Mouse (Mus musculus): ENCODE measurements around the gene Irgm2. TPM values are rescaled to one million over a fixed set of nuclear protein-coding genes. Genes with fewer than 3 reads are reported as not detected.
"Not testable (repeated sequence)": the region's sequence is repeated elsewhere in the genome, so short reads cannot be mapped to it uniquely, and the experiment has no call there.

Irgm2 gene
- 0.60 and 0.75 TPM in 2 replicates for polyA plus RNA-seq (2015; fragmentation: Nextera tagmentation; extraction: Ambion mirVana)

GRCm38 (mm10) chr11:58199229-58200037 is at the start of gene Irgm2, which contains the start of gene Igtp:
Gene Irgm2, plus strand, starts transcription at chr11:58199618.
Gene Igtp, plus strand, starts transcription at chr11:58199556.
- ATAC-seq; H3K27ac ChIP-seq (ENCODE audit: low read length); H3K36me3 ChIP-seq (ENCODE audit: control insufficient read depth, insufficient read depth); H3K4me1 ChIP-seq (replicated peaks; ENCODE audit: control insufficient read depth, insufficient read depth, low read length); H3K9me3 ChIP-seq (ENCODE audit: control insufficient read depth, low read length); H3K27me3 ChIP-seq (replicated peaks; ENCODE audit: control insufficient read depth, insufficient read depth, low read length): not testable (repeated sequence)
- Histone ChIP-seq H3K9ac (replicated peaks; ENCODE audit: low read depth, low read length) (peak within 1 kb of the TSS; percentile 35), H3K4me3 (replicated peaks; ENCODE audit: low read length) (peak within 1 kb of the TSS; percentile 45), H3K4me2 (ENCODE audit: low read length) (peak within 1 kb of the TSS; percentile 70)
- WGBS, result 8% methylated on average over 14 of the region's 15 CpGs

- no peaks in the 10 kb centered on the region for H3K9me3 ChIP-seq (ENCODE audit: control insufficient read depth, low read length)
- no peaks in the 10 kb centered on the region for H3K27me3 ChIP-seq (replicated peaks; ENCODE audit: control insufficient read depth, insufficient read depth, low read length)
- H3K4me3 ChIP-seq (replicated peaks; ENCODE audit: low read length), result no peak overlapping the region
- no peak overlapping the region for H3K9ac ChIP-seq (replicated peaks; ENCODE audit: low read depth, low read length)
- 95% methylated on average over 9 of the region's 9 CpGs for WGBS
- no peak for ATAC-seq
- no peaks in the 10 kb centered on the region for H3K4me1 ChIP-seq (replicated peaks; ENCODE audit: control insufficient read depth, insufficient read depth, low read length)
- no peak overlapping the region for H3K27ac ChIP-seq (ENCODE audit: low read length)
- H3K36me3 ChIP-seq (ENCODE audit: control insufficient read depth, insufficient read depth), result peaks cover 32% of the 10 kb centered on the region
- no peak overlapping the region for H3K4me2 ChIP-seq (ENCODE audit: low read length)
Measured at GRCm38 (mm10) chr11:58155458-58155857, 44.0 kb upstream of the Irgm2 start.

GRCm38 (mm10) chr11:58156871-58157270 is 42.5 kb upstream of the Irgm2 start:
- WGBS, result 87% methylated on average over 3 of the region's 3 CpGs
- no peak overlapping the region for H3K9ac ChIP-seq (replicated peaks; ENCODE audit: low read depth, low read length)
- H3K4me1 ChIP-seq (replicated peaks; ENCODE audit: control insufficient read depth, insufficient read depth, low read length), result no peaks in the 10 kb centered on the region
- no peak overlapping the region for H3K4me3 ChIP-seq (replicated peaks; ENCODE audit: low read length)
- H3K27ac ChIP-seq (ENCODE audit: low read length), result no peak overlapping the region
- H3K36me3 ChIP-seq (ENCODE audit: control insufficient read depth, insufficient read depth), result peaks cover 22% of the 10 kb centered on the region
- ATAC-seq, result no peak
- H3K27me3 ChIP-seq (replicated peaks; ENCODE audit: control insufficient read depth, insufficient read depth, low read length), result no peaks in the 10 kb centered on the region
- H3K9me3 ChIP-seq (ENCODE audit: control insufficient read depth, low read length), result no peaks in the 10 kb centered on the region
- H3K4me2 ChIP-seq (ENCODE audit: low read length), result no peak overlapping the region

GRCm38 (mm10) chr11:58165072-58165471 is 34.3 kb upstream of the Irgm2 start:
- Histone ChIP-seq H3K27ac (ENCODE audit: low read length) (no peak overlapping the region), H3K27me3 (replicated peaks; ENCODE audit: control insufficient read depth, insufficient read depth, low read length) (no peaks in the 10 kb centered on the region), H3K9ac (replicated peaks; ENCODE audit: low read depth, low read length) (no peak overlapping the region), H3K4me3 (replicated peaks; ENCODE audit: low read length) (no peak overlapping the region), H3K9me3 (ENCODE audit: control insufficient read depth, low read length) (no peaks in the 10 kb centered on the region), H3K4me1 (replicated peaks; ENCODE audit: control insufficient read depth, insufficient read depth, low read length) (peaks cover 4% of the 10 kb centered on the region), H3K36me3 (ENCODE audit: control insufficient read depth, insufficient read depth) (peaks cover 19% of the 10 kb centered on the region), H3K4me2 (ENCODE audit: low read length) (no peak overlapping the region)
- ATAC-seq, result no peak
- 94% methylated on average over 2 of the region's 2 CpGs for WGBS

GRCm38 (mm10) chr11:58167822-58168166 is 31.6 kb upstream of the Irgm2 start:
- no peaks in the 10 kb centered on the region for H3K27me3 ChIP-seq (replicated peaks; ENCODE audit: control insufficient read depth, insufficient read depth, low read length)
- H3K27ac ChIP-seq (ENCODE audit: low read length), result no peak overlapping the region
- H3K4me3 ChIP-seq (replicated peaks; ENCODE audit: low read length), result peak overlapping the region; percentile 80
- peak overlapping the region; percentile 69 for H3K4me2 ChIP-seq (ENCODE audit: low read length)
- no peaks in the 10 kb centered on the region for H3K9me3 ChIP-seq (ENCODE audit: control insufficient read depth, low read length)
- H3K9ac ChIP-seq (replicated peaks; ENCODE audit: low read depth, low read length), result peak overlapping the region; percentile 85
- peaks cover 12% of the 10 kb centered on the region for H3K4me1 ChIP-seq (replicated peaks; ENCODE audit: control insufficient read depth, insufficient read depth, low read length)
- 0% methylated on average over 8 of the region's 8 CpGs for WGBS
- no peak for ATAC-seq
- peaks cover 13% of the 10 kb centered on the region for H3K36me3 ChIP-seq (ENCODE audit: control insufficient read depth, insufficient read depth)

DNA sequence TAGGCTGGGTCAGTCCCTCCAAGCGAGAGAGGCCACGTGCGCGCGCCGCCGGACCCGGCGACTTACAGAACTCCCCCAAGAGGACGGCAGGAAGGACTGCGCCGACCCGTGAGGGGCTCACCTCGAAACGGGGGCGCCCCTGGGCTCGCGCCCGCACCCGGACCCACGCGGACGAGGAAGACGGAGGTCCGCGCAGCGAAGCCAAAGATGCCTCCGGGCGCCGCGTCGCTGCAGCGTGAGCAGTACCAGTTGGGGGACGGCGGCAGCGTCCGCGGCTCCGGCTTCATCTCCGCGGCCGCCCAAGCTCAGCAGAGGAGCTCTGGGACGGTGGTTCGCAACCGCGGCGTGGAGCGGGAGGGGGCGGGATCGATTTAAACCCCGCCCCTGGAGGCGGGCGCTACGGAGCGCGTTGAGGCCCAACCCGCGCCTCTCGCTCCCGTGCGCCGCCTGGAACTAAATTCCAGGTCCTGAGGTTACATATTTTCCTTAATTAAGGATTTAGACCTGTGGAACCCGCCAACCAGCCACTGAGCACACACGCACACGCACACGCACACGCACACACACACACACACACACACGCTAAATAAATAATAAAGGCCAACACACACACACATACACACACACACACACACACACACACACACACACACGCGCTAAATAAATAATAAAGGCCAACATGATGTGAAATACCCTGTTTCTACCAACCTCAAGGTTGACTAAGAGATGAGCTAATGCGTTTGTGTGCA is 31.1 kb upstream of the Irgm2 start, which contains the start of gene Gemin5:
Gene Gemin5, minus strand, starts transcription at position 373 of the 749 bp plus-strand sequence.
- ATAC-seq, result peak; percentile 88
- peak within 1 kb of the TSS; percentile 69 for H3K4me2 ChIP-seq (ENCODE audit: low read length)
- under 1% methylated on average over 62 of the region's 71 CpGs for WGBS
- peaks cover 13% of the 10 kb centered on the region for H3K4me1 ChIP-seq (replicated peaks; ENCODE audit: control insufficient read depth, insufficient read depth, low read length)
- H3K36me3 ChIP-seq (ENCODE audit: control insufficient read depth, insufficient read depth), result peaks cover 13% of the 10 kb centered on the region
- 0 out of 2 replicates have a peak within 1 kb of the TSS, but pooled peaks have one; percentile 5 for H3K27ac ChIP-seq (ENCODE audit: low read length)
- peak within 1 kb of the TSS; percentile 80 for H3K4me3 ChIP-seq (replicated peaks; ENCODE audit: low read length)
- peak within 1 kb of the TSS; percentile 85 for H3K9ac ChIP-seq (replicated peaks; ENCODE audit: low read depth, low read length)
- H3K27me3 ChIP-seq (replicated peaks; ENCODE audit: control insufficient read depth, insufficient read depth, low read length), result no peaks in the 10 kb centered on the region
- H3K9me3 ChIP-seq (ENCODE audit: control insufficient read depth, low read length), result no peaks in the 10 kb centered on the region

DNA sequence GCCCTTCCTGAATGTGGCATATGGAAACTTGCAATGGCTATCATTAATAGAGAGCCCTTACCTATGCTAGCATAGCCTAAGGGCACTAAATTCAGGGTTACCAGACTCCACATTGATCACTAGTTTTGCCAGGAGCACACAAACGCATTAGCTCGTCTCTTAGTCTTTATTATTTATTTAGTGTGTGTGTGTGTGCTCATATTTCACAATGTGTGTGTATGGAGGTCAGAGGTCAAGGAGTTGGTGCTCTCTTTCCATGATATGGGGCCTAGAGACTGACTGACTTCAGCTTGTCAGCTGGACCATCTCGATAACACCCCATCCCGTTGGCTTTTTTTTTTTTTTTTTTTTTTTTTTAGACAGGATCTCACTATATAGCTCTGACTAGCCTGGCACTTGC is 29.8 kb upstream of the Irgm2 start:
- H3K27ac ChIP-seq (ENCODE audit: low read length), result no peak overlapping the region
- no peaks in the 10 kb centered on the region for H3K27me3 ChIP-seq (replicated peaks; ENCODE audit: control insufficient read depth, insufficient read depth, low read length)
- H3K9ac ChIP-seq (replicated peaks; ENCODE audit: low read depth, low read length), result no peak overlapping the region
- peaks cover 13% of the 10 kb centered on the region for H3K4me1 ChIP-seq (replicated peaks; ENCODE audit: control insufficient read depth, insufficient read depth, low read length)
- no peaks in the 10 kb centered on the region for H3K9me3 ChIP-seq (ENCODE audit: control insufficient read depth, low read length)
- ATAC-seq, result no peak
- H3K4me3 ChIP-seq (replicated peaks; ENCODE audit: low read length), result no peak overlapping the region
- 93% methylated on average over 4 of the region's 4 CpGs for WGBS
- H3K4me2 ChIP-seq (ENCODE audit: low read length), result no peak overlapping the region
- H3K36me3 ChIP-seq (ENCODE audit: control insufficient read depth, insufficient read depth), result peaks cover 13% of the 10 kb centered on the region

DNA sequence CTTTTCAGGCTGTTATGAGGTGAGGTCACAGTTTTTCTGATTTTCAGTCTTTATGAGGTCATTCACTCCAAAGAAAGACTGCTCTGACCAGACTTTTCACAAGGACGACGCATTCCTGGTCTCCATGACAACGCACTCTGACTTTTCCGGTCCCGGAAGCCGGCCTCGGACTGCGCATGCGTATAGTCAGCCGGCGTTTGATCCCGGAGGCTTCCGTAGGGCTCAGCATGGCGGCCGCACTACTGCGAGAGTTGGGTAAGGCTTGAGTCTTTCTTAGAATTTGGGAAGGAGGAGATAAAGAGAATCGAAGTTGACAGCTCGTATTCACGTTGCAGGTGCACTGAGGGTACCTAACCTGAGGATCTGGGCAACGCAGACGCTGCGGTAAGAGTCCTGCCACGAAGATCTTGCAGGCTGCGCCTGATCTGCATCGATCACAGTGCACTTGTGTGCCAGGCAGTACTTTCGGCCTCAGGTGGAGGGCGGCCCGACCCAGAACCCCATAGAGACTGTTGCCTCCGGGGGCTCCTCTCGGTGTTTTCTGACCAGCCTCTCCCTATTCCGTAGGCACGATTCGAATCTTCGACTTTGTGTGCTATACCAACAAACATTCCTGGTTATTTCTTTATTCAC is 27.8 kb upstream of the Irgm2 start, which contains the start of gene Mrpl22:
Gene Mrpl22, plus strand, starts transcription at position 203 of the 633 bp plus-strand sequence.
- Histone ChIP-seq H3K4me2 (ENCODE audit: low read length) (peak within 1 kb of the TSS; percentile 65), H3K9me3 (ENCODE audit: control insufficient read depth, low read length) (no peaks in the 10 kb centered on the region), H3K27ac (ENCODE audit: low read length) (peak within 1 kb of the TSS; percentile 56; the same call in 1 of the 2 replicates), H3K36me3 (ENCODE audit: control insufficient read depth, insufficient read depth) (peaks cover 13% of the 10 kb centered on the region; the same call in 1 of the 2 replicates), H3K4me3 (replicated peaks; ENCODE audit: low read length) (peak within 1 kb of the TSS; percentile 73), H3K27me3 (replicated peaks; ENCODE audit: control insufficient read depth, insufficient read depth, low read length) (no peaks in the 10 kb centered on the region), H3K4me1 (replicated peaks; ENCODE audit: control insufficient read depth, insufficient read depth, low read length) (peaks cover 13% of the 10 kb centered on the region), H3K9ac (replicated peaks; ENCODE audit: low read depth, low read length) (peak within 1 kb of the TSS; percentile 72)
- ATAC-seq, result peak; percentile 75
- WGBS, result under 1% methylated on average over 34 of the region's 34 CpGs

DNA sequence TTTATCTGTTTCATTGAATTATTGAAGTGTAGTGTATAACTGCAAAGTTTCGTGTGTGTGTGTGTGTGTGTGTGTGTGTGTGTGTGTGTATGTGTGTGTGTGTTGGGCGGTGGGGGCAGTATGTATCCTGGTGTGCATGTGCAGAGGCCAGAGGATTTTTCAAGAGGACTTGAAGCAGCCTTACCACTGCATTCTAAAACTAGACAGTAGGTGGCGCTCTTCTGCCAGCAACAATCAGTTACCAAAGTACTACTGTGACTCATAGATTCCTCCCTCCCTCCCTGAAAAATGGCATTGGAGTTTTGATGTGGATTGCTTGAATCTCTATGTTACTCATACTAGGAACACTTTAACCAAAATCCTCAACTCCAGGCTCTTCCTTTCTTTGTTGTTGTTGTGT is 19.9 kb upstream of the Irgm2 start:
- H3K4me2 ChIP-seq (ENCODE audit: low read length), result no peak overlapping the region
- no peaks in the 10 kb centered on the region for H3K9me3 ChIP-seq (ENCODE audit: control insufficient read depth, low read length)
- no peak overlapping the region for H3K9ac ChIP-seq (replicated peaks; ENCODE audit: low read depth, low read length)
- H3K27me3 ChIP-seq (replicated peaks; ENCODE audit: control insufficient read depth, insufficient read depth, low read length), result no peaks in the 10 kb centered on the region
- H3K27ac ChIP-seq (ENCODE audit: low read length), result no peak overlapping the region
- H3K4me3 ChIP-seq (replicated peaks; ENCODE audit: low read length), result no peak overlapping the region
- WGBS, result 19% methylated on average over 3 of the region's 3 CpGs
- peaks cover 24% of the 10 kb centered on the region for H3K36me3 ChIP-seq (ENCODE audit: control insufficient read depth, insufficient read depth)
- ATAC-seq, result peak; percentile 52; the same call in 1 of the 2 replicates
- H3K4me1 ChIP-seq (replicated peaks; ENCODE audit: control insufficient read depth, insufficient read depth, low read length), result no peaks in the 10 kb centered on the region
